Mouse (Mus musculus): ENCODE measurements around the gene Olfr1258. TPM values are rescaled to one million over a fixed set of nuclear protein-coding genes. Genes with fewer than 3 reads are reported as not detected.
"Not testable (repeated sequence)": the region's sequence is repeated elsewhere in the genome, so short reads cannot be mapped to it uniquely, and the experiment has no call there.

The Olfr1258 gene
- polyA plus RNA-seq (2014; fragmentation: Nextera tagmentation; extraction: Ambion mirVana) = not detected in 2 replicates

- H3K9ac ChIP-seq (ENCODE audit: low read length) = no peak within 1 kb of the TSS
- no peak within 1 kb of the TSS for H3K27ac ChIP-seq (ENCODE audit: low read depth, low read length)
- no peaks in the 10 kb centered on the region for H3K36me3 ChIP-seq (ENCODE audit: control insufficient read depth, insufficient read depth, low read length)
- H3K27me3 ChIP-seq (replicated peaks; ENCODE audit: control insufficient read depth, insufficient read depth, low read length) = no peaks in the 10 kb centered on the region
- no peaks in the 10 kb centered on the region for H3K9me3 ChIP-seq (replicated peaks; ENCODE audit: control insufficient read depth, low read length)
- H3K4me2 ChIP-seq (ENCODE audit: low read length) = no peak within 1 kb of the TSS
- DNase-seq (ENCODE audit: low spot score) (no peak), ATAC-seq (no peak)
- H3K4me1 ChIP-seq (ENCODE audit: control insufficient read depth, insufficient read depth, low read length) = no peaks in the 10 kb centered on the region
- H3K4me3 ChIP-seq (ENCODE audit: low read depth, low read length) = no peak within 1 kb of the TSS
These were observed at the start of gene Olfr1258 for GRCm38 (mm10) chr2:89927009-89927408. Olfr1258 (plus strand) TSS chr2:89927309.

GRCm38 (mm10) chr2:89878137-89878536 lies 49.0 kb upstream of the Olfr1258 start, which contains the start of gene Olfr1257:
Olfr1257 (plus strand) TSS chr2:89878437.
- WGBS = 91% methylated on average over 1 of the region's 1 CpGs
- Histone ChIP-seq H3K27ac (ENCODE audit: low read depth, low read length) (no peak within 1 kb of the TSS), H3K9me3 (replicated peaks; ENCODE audit: control insufficient read depth, low read length) (no peaks in the 10 kb centered on the region), H3K27me3 (replicated peaks; ENCODE audit: control insufficient read depth, insufficient read depth, low read length) (no peaks in the 10 kb centered on the region), H3K4me3 (ENCODE audit: low read depth, low read length) (no peak within 1 kb of the TSS), H3K4me2 (ENCODE audit: low read length) (no peak within 1 kb of the TSS), H3K4me1 (ENCODE audit: control insufficient read depth, insufficient read depth, low read length) (no peaks in the 10 kb centered on the region), H3K9ac (ENCODE audit: low read length) (no peak within 1 kb of the TSS), H3K36me3 (ENCODE audit: control insufficient read depth, insufficient read depth, low read length) (no peaks in the 10 kb centered on the region)
- no peak for ATAC-seq
- DNase-seq (ENCODE audit: low spot score) = no peak

GRCm38 (mm10) chr2:89912616-89913015 lies 14.5 kb upstream of the Olfr1258 start:
- H3K4me2 ChIP-seq (ENCODE audit: low read length); DNase-seq (ENCODE audit: low spot score); H3K27me3 ChIP-seq (replicated peaks; ENCODE audit: control insufficient read depth, insufficient read depth, low read length); H3K36me3 ChIP-seq (ENCODE audit: control insufficient read depth, insufficient read depth, low read length); H3K27ac ChIP-seq (ENCODE audit: low read depth, low read length); H3K9me3 ChIP-seq (replicated peaks; ENCODE audit: control insufficient read depth, low read length); H3K9ac ChIP-seq (ENCODE audit: low read length); H3K4me1 ChIP-seq (ENCODE audit: control insufficient read depth, insufficient read depth, low read length); H3K4me3 ChIP-seq (ENCODE audit: low read depth, low read length); ATAC-seq: not testable (repeated sequence)
- WGBS = 93% methylated on average over 9 of the region's 9 CpGs

DNA sequence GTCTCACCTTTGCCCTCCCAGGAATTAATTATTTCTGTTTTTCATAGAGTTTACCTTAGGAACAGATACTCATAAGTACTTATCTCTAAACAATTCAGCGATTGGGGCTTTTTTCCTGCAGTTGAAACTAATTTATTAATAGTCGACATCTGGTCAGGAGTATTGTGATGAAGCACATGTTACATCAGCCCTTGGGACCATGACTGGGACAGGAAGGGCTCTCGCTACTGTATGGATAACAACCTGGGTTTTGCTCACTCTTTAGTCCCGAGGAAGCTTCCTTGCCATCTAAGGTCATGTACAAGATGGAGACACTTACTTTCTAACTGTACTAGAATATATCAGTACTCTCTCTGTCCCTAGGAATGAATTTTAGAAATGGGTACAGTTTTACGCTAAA lies 21.5 kb downstream of the Olfr1258 start, which contains the start of gene Olfr1259:
Gene Olfr1259 (minus strand): TSS at position 101 of the 400 bp plus-strand sequence.
- 90% methylated on average over 5 of the region's 5 CpGs for WGBS
- no peak for ATAC-seq
- Histone ChIP-seq H3K9ac (ENCODE audit: low read length) (no peak within 1 kb of the TSS), H3K27ac (ENCODE audit: low read depth, low read length) (no peak within 1 kb of the TSS), H3K4me3 (ENCODE audit: low read depth, low read length) (no peak within 1 kb of the TSS), H3K4me1 (ENCODE audit: control insufficient read depth, insufficient read depth, low read length) (no peaks in the 10 kb centered on the region), H3K36me3 (ENCODE audit: control insufficient read depth, insufficient read depth, low read length) (no peaks in the 10 kb centered on the region), H3K27me3 (replicated peaks; ENCODE audit: control insufficient read depth, insufficient read depth, low read length) (no peaks in the 10 kb centered on the region), H3K9me3 (replicated peaks; ENCODE audit: control insufficient read depth, low read length) (no peaks in the 10 kb centered on the region), H3K4me2 (ENCODE audit: low read length) (no peak within 1 kb of the TSS)
- DNase-seq (ENCODE audit: low spot score) = no peak

DNA sequence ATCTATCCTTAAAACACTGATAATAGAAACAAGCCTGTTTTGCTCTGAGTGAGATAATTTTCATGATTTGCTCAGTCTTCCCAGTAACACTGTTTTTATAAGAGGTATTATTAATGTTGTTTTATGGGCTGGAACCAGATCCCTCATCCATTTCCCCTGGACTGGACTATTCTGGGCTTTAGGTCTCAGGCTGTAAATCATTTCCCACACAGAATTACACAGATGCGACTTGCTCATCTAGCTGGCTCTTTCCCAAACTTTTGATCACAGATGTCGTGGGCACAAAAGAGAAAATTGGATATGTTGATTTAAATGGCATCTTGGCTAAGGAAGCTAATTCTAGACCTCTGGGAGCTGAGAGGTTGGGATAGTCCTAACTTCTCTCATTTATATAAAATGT lies 47.1 kb downstream of the Olfr1258 start, which contains the start of gene Olfr1260:
Gene Olfr1260 (plus strand): TSS at position 157 of the 400 bp plus-strand sequence.
- no peak for ATAC-seq
- no peak within 1 kb of the TSS for H3K4me3 ChIP-seq (ENCODE audit: low read depth, low read length)
- H3K36me3 ChIP-seq (ENCODE audit: control insufficient read depth, insufficient read depth, low read length) = no peaks in the 10 kb centered on the region
- WGBS = 79% methylated on average over 2 of the region's 2 CpGs
- H3K27ac ChIP-seq (ENCODE audit: low read depth, low read length) = no peak within 1 kb of the TSS
- H3K4me1 ChIP-seq (ENCODE audit: control insufficient read depth, insufficient read depth, low read length) = no peaks in the 10 kb centered on the region
- no peaks in the 10 kb centered on the region for H3K9me3 ChIP-seq (replicated peaks; ENCODE audit: control insufficient read depth, low read length)
- no peaks in the 10 kb centered on the region for H3K27me3 ChIP-seq (replicated peaks; ENCODE audit: control insufficient read depth, insufficient read depth, low read length)
- no peak within 1 kb of the TSS for H3K4me2 ChIP-seq (ENCODE audit: low read length)
- peak; percentile 1 for DNase-seq (ENCODE audit: low spot score)
- H3K9ac ChIP-seq (ENCODE audit: low read length) = no peak within 1 kb of the TSS

- Histone ChIP-seq H3K9ac (ENCODE audit: low read length) (no peak overlapping the region), H3K36me3 (ENCODE audit: control insufficient read depth, insufficient read depth, low read length) (no peaks in the 10 kb centered on the region), H3K4me1 (ENCODE audit: control insufficient read depth, insufficient read depth, low read length) (no peaks in the 10 kb centered on the region), H3K9me3 (replicated peaks; ENCODE audit: control insufficient read depth, low read length) (no peaks in the 10 kb centered on the region), H3K4me2 (ENCODE audit: low read length) (no peak overlapping the region), H3K27ac (ENCODE audit: low read depth, low read length) (no peak overlapping the region), H3K27me3 (replicated peaks; ENCODE audit: control insufficient read depth, insufficient read depth, low read length) (no peaks in the 10 kb centered on the region), H3K4me3 (ENCODE audit: low read depth, low read length) (no peak overlapping the region)
- no peak for ATAC-seq
- DNase-seq (ENCODE audit: low spot score) = no peak
- 84% methylated on average over 2 of the region's 2 CpGs for WGBS
These were observed 50.6 kb downstream of the Olfr1258 start for GRCm38 (mm10) chr2:89977709-89978108.

Other genes starting within 250 kb of the Olfr1258 start
- not detected in 2 replicates for gene Olfr1252, start 202.3 kb upstream of the Olfr1258 start, polyA plus RNA-seq (2014; fragmentation: Nextera tagmentation; extraction: Ambion mirVana)
- not detected in 2 replicates for gene Olfr1253, start 170.2 kb upstream of the Olfr1258 start, polyA plus RNA-seq (2014; fragmentation: Nextera tagmentation; extraction: Ambion mirVana)
- not detected in 2 replicates for gene Olfr1254, start 133.7 kb upstream of the Olfr1258 start, polyA plus RNA-seq (2014; fragmentation: Nextera tagmentation; extraction: Ambion mirVana)
- gene Olfr1255, start 115.3 kb upstream of the Olfr1258 start, polyA plus RNA-seq (2014; fragmentation: Nextera tagmentation; extraction: Ambion mirVana) = not detected in 2 replicates
- not detected in 2 replicates for gene Olfr1256, start 85.8 kb upstream of the Olfr1258 start, polyA plus RNA-seq (2014; fragmentation: Nextera tagmentation; extraction: Ambion mirVana)
- not detected in 2 replicates for gene Olfr48, start 79.1 kb upstream of the Olfr1258 start, polyA plus RNA-seq (2014; fragmentation: Nextera tagmentation; extraction: Ambion mirVana)
- not detected in 2 replicates for gene Olfr1257, start 48.9 kb upstream of the Olfr1258 start, polyA plus RNA-seq (2014; fragmentation: Nextera tagmentation; extraction: Ambion mirVana)
- gene Olfr1259, start 21.4 kb downstream of the Olfr1258 start, polyA plus RNA-seq (2014; fragmentation: Nextera tagmentation; extraction: Ambion mirVana) = not detected in 2 replicates
- gene Olfr1260, start 47.0 kb downstream of the Olfr1258 start, polyA plus RNA-seq (2014; fragmentation: Nextera tagmentation; extraction: Ambion mirVana) = not detected in 2 replicates
- gene Olfr1261, start 63.9 kb downstream of the Olfr1258 start, polyA plus RNA-seq (2014; fragmentation: Nextera tagmentation; extraction: Ambion mirVana) = not detected in 2 replicates
- not detected in 2 replicates for gene Olfr1262, start 72.8 kb downstream of the Olfr1258 start, polyA plus RNA-seq (2014; fragmentation: Nextera tagmentation; extraction: Ambion mirVana)
- not detected in 2 replicates for gene Olfr1263, start 84.8 kb downstream of the Olfr1258 start, polyA plus RNA-seq (2014; fragmentation: Nextera tagmentation; extraction: Ambion mirVana)
- not detected in 2 replicates for gene Olfr1264, start 98.3 kb downstream of the Olfr1258 start, polyA plus RNA-seq (2014; fragmentation: Nextera tagmentation; extraction: Ambion mirVana)
- gene Olfr1265, start 108.0 kb downstream of the Olfr1258 start, polyA plus RNA-seq (2014; fragmentation: Nextera tagmentation; extraction: Ambion mirVana) = not detected in 2 replicates
- gene Olfr140, start 136.3 kb downstream of the Olfr1258 start, polyA plus RNA-seq (2014; fragmentation: Nextera tagmentation; extraction: Ambion mirVana) = not detected in 2 replicates
- not detected in 2 replicates for gene Olfr1269, start 194.1 kb downstream of the Olfr1258 start, polyA plus RNA-seq (2014; fragmentation: Nextera tagmentation; extraction: Ambion mirVana)
- gene Olfr32, start 215.0 kb downstream of the Olfr1258 start, polyA plus RNA-seq (2014; fragmentation: Nextera tagmentation; extraction: Ambion mirVana) = not detected in 2 replicates
- gene Olfr1270, start 225.8 kb downstream of the Olfr1258 start, polyA plus RNA-seq (2014; fragmentation: Nextera tagmentation; extraction: Ambion mirVana) = not detected in 2 replicates

Measured in forebrain, embryonic 14.5 days (tissue).